Mouse (Mus musculus) liver, postnatal 0 days (tissue): ENCODE measurements at regions not wholly inside any gene's neighbourhood (a gene's known extent, or its start where the extent isn't known, plus 50 kb on each side); places are given as distances from the start of the nearest gene placed in this dataset.
"Not testable (repeated sequence)": the region's sequence is repeated elsewhere in the genome, so short reads cannot be mapped to it uniquely, and the experiment has no call there.

ENCODE experiments used
- ATAC-seq: fragments of 200-750 bp; cut with Nextera tagmentation; 2 replicates; pipeline ENCODE4 v1.8.0; 2017; ENCODE audit warnings: mild to moderate bottlenecking, moderate library complexity
- DNase-seq: peaks from one replicate; pipeline ENCODE4 v3.0.0-alpha.2; 2016
- H3K27ac ChIP-seq: fragments of 300-500 bp; sonication (generic); 2 replicates; pipeline ENCODE4 v1.5.1; 2014; ENCODE audit warnings: antibody characterized with exemption, moderate library complexity, mild to moderate bottlenecking, low read depth
- H3K27me3 ChIP-seq: fragments of 300-500 bp; sonication (generic); 2 replicates; pipeline ENCODE4 v1.6.1; 2014; ENCODE audit warnings: low read length, control low read depth, mixed read lengths; ENCODE audit not compliant: insufficient read depth
- H3K36me3 ChIP-seq: fragments of 300-500 bp; sonication (generic); replicated peaks from 2 replicates; pipeline ENCODE4 v1.6.1; 2014; ENCODE audit warnings: mild to moderate bottlenecking, control low read depth, low read length, moderate library complexity, mixed read lengths; ENCODE audit not compliant: insufficient read depth
- H3K4me1 ChIP-seq: fragments of 300-500 bp; sonication (generic); 2 replicates; pipeline ENCODE4 v1.6.1; 2014; ENCODE audit warnings: antibody characterized with exemption, mild to moderate bottlenecking, control low read depth; ENCODE audit not compliant: insufficient read depth
- H3K4me2 ChIP-seq: fragments of 300-500 bp; sonication (generic); 2 replicates; pipeline ENCODE4 v1.6.1; 2014; ENCODE audit warnings: low read depth, mild to moderate bottlenecking, low read length, moderate library complexity, mixed read lengths
- H3K4me3 ChIP-seq: fragments of 300-500 bp; sonication (generic); 2 replicates; pipeline ENCODE4 v1.5.1; 2014; ENCODE audit warnings: low read depth, low read length
- H3K9ac ChIP-seq: fragments of 300-500 bp; sonication (generic); replicated peaks from 2 replicates; pipeline ENCODE4 v1.6.1; 2014; ENCODE audit warnings: mild to moderate bottlenecking, moderate library complexity
- H3K9me3 ChIP-seq: fragments of 300-500 bp; sonication (generic); 2 replicates; pipeline ENCODE4 v1.6.1; 2016; ENCODE audit warnings: mild to moderate bottlenecking, control low read depth, low read length, mixed read lengths
- CTCF ChIP-seq: sonication (generic); IDR thresholded peaks from 2 replicates; pipeline ENCODE4 v1.5.1; 2016; ENCODE audit warnings: antibody characterized with exemption, low read depth
- EP300 ChIP-seq: IDR thresholded peaks from 2 replicates; pipeline ENCODE4 v1.6.1; 2016; ENCODE audit warnings: antibody characterized with exemption, low read depth, mild to moderate bottlenecking
- WGBS: fragments of 180-500 bp; shearing (Covaris S2); extraction: QIAGEN DNeasy Blood & Tissue Kit; methylation state at CpG from one replicate; pipeline ENCODE4 v1.1.7; 2014; ENCODE audit not compliant: insufficient replicate concordance; 5-methylcytosine and 5-hydroxymethylcytosine counted together

- WGBS = 79% methylated on average over 4 of the region's 4 CpGs
- TF ChIP-seq EP300 = no peak
- TF ChIP-seq CTCF = no peak
Measured at GRCm38 (mm10) chr4:10723341-10723740, 151.0 kb upstream of the 2610301B20Rik start.

DNA sequence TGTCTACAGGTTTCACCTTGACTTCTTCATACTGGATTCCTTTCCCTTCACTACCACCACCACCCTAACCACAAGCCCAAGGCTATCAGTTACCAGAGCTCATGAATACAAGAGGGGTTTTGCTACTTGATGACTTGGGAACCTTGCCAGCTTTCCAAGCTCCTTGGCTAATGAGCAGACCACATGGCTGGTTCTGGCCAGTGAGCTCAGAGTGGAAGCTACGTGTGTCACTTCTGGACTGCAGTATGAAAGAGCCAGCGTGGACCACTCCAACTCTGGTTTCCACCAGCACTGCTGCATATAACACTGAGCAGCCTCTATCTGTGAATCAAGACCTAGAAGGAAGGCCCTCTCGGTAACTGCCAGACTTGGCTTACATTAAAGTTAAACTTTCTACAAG lies 146.4 kb upstream of the 2610301B20Rik start:
- Histone ChIP-seq H3K27me3 (no peaks in the 10 kb centered on the region), H3K9me3 (no peaks in the 10 kb centered on the region), H3K27ac (no peak overlapping the region), H3K4me3 (no peak overlapping the region), H3K4me1 (no peaks in the 10 kb centered on the region), H3K36me3 (no peaks in the 10 kb centered on the region), H3K9ac (no peak overlapping the region), H3K4me2 (no peak overlapping the region)
- WGBS = 79% methylated on average over 3 of the region's 3 CpGs
- TF ChIP-seq EP300 (no peak), CTCF (no peak)
- ATAC-seq (no peak), DNase-seq (no peak)

More at GRCm38 (mm10) chr4:10723341-10723740, 151.0 kb upstream of the 2610301B20Rik start:
- no peak overlapping the region for H3K9ac ChIP-seq
- H3K4me1 ChIP-seq = no peaks in the 10 kb centered on the region
- H3K4me2 ChIP-seq = no peak overlapping the region
- DNase-seq (no peak), ATAC-seq (no peak)
- no peaks in the 10 kb centered on the region for H3K27me3 ChIP-seq
- H3K9me3 ChIP-seq = no peaks in the 10 kb centered on the region
- H3K36me3 ChIP-seq = no peaks in the 10 kb centered on the region
- H3K4me3 ChIP-seq = no peak overlapping the region
- H3K27ac ChIP-seq = no peak overlapping the region

- no peak overlapping the region for H3K4me2 ChIP-seq
- DNase-seq = no peak
- H3K9ac ChIP-seq = no peak overlapping the region
- H3K4me1 ChIP-seq = no peaks in the 10 kb centered on the region
- no peaks in the 10 kb centered on the region for H3K9me3 ChIP-seq
- no peak overlapping the region for H3K4me3 ChIP-seq
- ATAC-seq = no peak
- TF ChIP-seq CTCF = no peak
- no peak for TF ChIP-seq EP300
- H3K27ac ChIP-seq = no peak overlapping the region
- H3K36me3 ChIP-seq = no peaks in the 10 kb centered on the region
- 69% methylated on average over 3 of the region's 3 CpGs for WGBS
- no peaks in the 10 kb centered on the region for H3K27me3 ChIP-seq
Measured at GRCm38 (mm10) chr4:10745207-10745606, 129.1 kb upstream of the 2610301B20Rik start.

DNA sequence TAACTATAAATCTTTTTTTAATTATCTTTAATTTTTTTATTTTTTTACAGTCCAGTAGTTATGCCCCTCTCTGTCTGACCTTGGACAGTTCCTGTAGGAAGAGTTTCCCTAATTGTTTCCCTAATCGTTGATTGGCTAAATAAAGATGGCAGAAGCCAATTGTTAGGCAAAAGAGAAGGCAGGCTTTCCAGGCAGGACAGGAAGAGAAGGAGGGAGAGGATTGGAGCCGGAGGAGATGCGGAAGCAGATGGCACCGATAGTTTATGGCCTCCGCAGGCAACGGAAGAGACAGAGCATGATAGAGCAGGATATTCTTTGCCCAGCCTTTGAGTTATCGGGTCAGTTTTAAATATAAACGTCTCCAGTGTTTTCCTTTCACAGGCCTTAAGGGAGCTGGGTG lies 125.5 kb upstream of the 2610301B20Rik start:
- Histone ChIP-seq H3K9me3 (no peaks in the 10 kb centered on the region), H3K4me1 (no peaks in the 10 kb centered on the region), H3K27me3 (no peaks in the 10 kb centered on the region), H3K4me2 (no peak overlapping the region), H3K27ac (no peak overlapping the region), H3K9ac (no peak overlapping the region), H3K4me3 (no peak overlapping the region), H3K36me3 (no peaks in the 10 kb centered on the region)
- DNase-seq (no peak), ATAC-seq (no peak)
- TF ChIP-seq CTCF (no peak), EP300 (no peak)
- WGBS = 77% methylated on average over 8 of the region's 8 CpGs

DNA sequence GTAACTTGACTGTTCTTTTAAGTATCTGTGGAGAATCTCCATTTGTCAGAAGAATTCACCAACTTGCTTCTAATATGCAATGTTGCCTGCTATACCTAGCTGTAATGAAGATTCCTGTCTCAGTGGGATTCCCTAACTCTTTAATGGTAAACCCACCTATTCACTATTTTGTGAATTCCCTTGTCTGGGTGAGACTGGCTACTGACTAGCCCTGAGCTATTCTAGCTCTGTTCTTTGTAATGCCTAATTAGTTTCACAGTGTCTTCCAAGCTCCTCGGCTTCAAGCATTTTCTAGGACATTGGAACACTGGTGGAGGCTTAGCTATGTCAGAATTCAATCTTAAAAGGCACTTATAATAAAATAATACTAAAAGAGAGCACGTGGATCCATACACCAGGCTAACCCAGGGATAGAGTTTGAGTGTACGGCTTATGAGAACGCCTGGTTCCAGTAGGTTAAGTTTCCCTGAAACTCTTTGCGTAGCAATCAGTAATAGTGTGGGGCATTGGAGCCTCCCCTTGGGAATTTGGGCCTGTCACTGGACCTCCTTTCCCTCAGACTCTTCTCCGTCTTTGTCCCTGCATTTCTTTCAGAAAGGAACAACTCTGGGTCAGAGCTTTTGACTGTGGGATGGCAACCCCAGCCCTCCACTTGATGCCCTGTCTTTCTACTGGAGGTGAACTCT lies 123.8 kb upstream of the 2610301B20Rik start:
- H3K27me3 ChIP-seq, ATAC-seq, DNase-seq, H3K36me3 ChIP-seq, H3K4me2 ChIP-seq, H3K4me1 ChIP-seq, H3K9me3 ChIP-seq, H3K27ac ChIP-seq, H3K9ac ChIP-seq, H3K4me3 ChIP-seq: not testable (repeated sequence)
- 80% methylated on average over 6 of the region's 6 CpGs for WGBS

DNA sequence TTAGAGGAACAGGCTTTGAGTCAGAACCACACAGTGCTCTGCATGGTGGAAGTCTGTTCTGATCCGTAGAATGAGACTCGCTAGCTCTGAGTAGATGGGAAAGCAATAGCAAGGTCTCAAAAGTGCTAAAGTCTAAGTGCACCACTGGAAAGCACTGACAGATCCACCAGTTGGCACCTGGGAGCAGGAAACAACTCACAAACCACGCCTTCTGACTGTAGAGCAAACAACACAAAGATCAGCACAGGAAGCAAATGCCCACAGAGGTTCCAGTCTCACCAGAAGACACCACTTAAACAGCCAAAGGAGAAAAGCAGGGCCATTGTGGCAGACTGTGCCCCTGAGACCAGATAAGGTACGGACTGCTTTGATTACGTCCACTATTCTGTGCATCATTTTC lies 121.1 kb upstream of the 2610301B20Rik start:
- H3K4me1 ChIP-seq = no peaks in the 10 kb centered on the region
- no peak overlapping the region for H3K4me2 ChIP-seq
- H3K9me3 ChIP-seq = no peaks in the 10 kb centered on the region
- H3K27ac ChIP-seq = no peak overlapping the region
- H3K4me3 ChIP-seq = no peak overlapping the region
- H3K36me3 ChIP-seq = no peaks in the 10 kb centered on the region
- no peak overlapping the region for H3K9ac ChIP-seq
- TF ChIP-seq CTCF (no peak), EP300 (no peak)
- H3K27me3 ChIP-seq = no peaks in the 10 kb centered on the region
- ATAC-seq (no peak), DNase-seq (no peak)
- WGBS = 58% methylated on average over 5 of the region's 5 CpGs

DNA sequence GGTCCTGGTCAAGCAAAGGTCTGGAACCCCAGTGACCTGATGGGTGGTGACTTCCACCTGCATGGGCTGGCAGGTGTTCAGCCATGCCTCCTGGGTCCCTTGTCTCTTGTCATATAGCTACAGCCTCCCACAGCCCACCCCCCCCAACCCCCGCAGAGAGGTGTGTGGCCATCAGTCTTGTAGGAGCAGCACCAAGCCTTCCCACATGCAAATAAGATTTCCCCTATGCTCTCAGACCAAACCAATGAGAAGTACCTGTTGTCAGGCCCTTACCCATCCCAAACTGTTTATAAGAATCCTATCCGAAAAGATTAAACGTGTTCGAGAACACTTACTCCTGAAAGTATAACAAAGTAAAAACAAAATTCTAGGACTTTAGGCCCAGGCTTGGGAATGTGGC lies 114.8 kb upstream of the 2610301B20Rik start:
- DNase-seq (no peak), ATAC-seq (no peak)
- H3K9me3 ChIP-seq = no peaks in the 10 kb centered on the region
- no peaks in the 10 kb centered on the region for H3K27me3 ChIP-seq
- H3K27ac ChIP-seq = no peak overlapping the region
- H3K4me3 ChIP-seq = no peak overlapping the region
- H3K4me1 ChIP-seq = no peaks in the 10 kb centered on the region
- H3K9ac ChIP-seq = no peak overlapping the region
- no peak overlapping the region for H3K4me2 ChIP-seq
- WGBS = 75% methylated on average over 4 of the region's 4 CpGs
- no peaks in the 10 kb centered on the region for H3K36me3 ChIP-seq
- TF ChIP-seq CTCF = no peak
- no peak for TF ChIP-seq EP300
